Mouse (Mus musculus): ENCODE results near the gene Ppp1r37. TPM values are rescaled to one million over a fixed set of nuclear protein-coding genes. Genes with fewer than 3 reads are reported as not detected.
A peak's percentile ranks its signal among the peaks of the same experiment; 100 is the strongest.

The Ppp1r37 gene
- polyA plus RNA-seq, 1 experiment from 2014 or later, result 32.7 TPM

- no peaks in the 10 kb centered on the region for H3K36me3 ChIP-seq
- no peaks in the 10 kb centered on the region for H3K27me3 ChIP-seq
- peak overlapping the region; percentile 88 for H3K4me2 ChIP-seq
- peak overlapping the region; percentile 79 for H3K4me3 ChIP-seq
- ATAC-seq (ENCODE audit: low FRiP score), result no peak
- peaks cover 30% of the 10 kb centered on the region for H3K4me1 ChIP-seq (replicated peaks)
- no peak overlapping the region for H3K27ac ChIP-seq
- WGBS, result 21% methylated on average over 6 of the region's 6 CpGs
- no peaks in the 10 kb centered on the region for H3K9me3 ChIP-seq
- H3K9ac ChIP-seq, result peak overlapping the region; percentile 91
These were observed 56.5 kb downstream of the Ppp1r37 start for GRCm38 (mm10) chr7:19506326-19506725.

GRCm38 (mm10) chr7:19503481-19504068 lies 59.3 kb downstream of the Ppp1r37 start:
- Histone ChIP-seq H3K36me3 (no peaks in the 10 kb centered on the region), H3K9me3 (no peaks in the 10 kb centered on the region), H3K4me2 (no peak overlapping the region), H3K27ac (no peak overlapping the region), H3K9ac (no peak overlapping the region), H3K27me3 (no peaks in the 10 kb centered on the region), H3K4me3 (no peak overlapping the region), H3K4me1 (replicated peaks) (peaks cover 19% of the 10 kb centered on the region)
- ATAC-seq (ENCODE audit: low FRiP score), result no peak
- 40% methylated on average over 5 of the region's 5 CpGs for WGBS

- ATAC-seq (ENCODE audit: low FRiP score), result no peak
These were observed 61.2 kb downstream of the Ppp1r37 start for GRCm38 (mm10) chr7:19501658-19502057.

GRCm38 (mm10) chr7:19500420-19501363 lies 62.2 kb downstream of the Ppp1r37 start:
- 0 out of 2 replicates have a peak, but pooled peaks cover under 1% of the 10 kb centered on the region for H3K27me3 ChIP-seq
- H3K4me1 ChIP-seq (replicated peaks), result 0 out of 2 replicates have a peak, but pooled peaks cover 2% of the 10 kb centered on the region
- no peak overlapping the region for H3K4me2 ChIP-seq
- WGBS, result 74% methylated on average over 12 of the region's 12 CpGs
- no peak overlapping the region for H3K4me3 ChIP-seq
- no peak overlapping the region for H3K27ac ChIP-seq
- H3K9ac ChIP-seq, result no peak overlapping the region
- no peak for ATAC-seq (ENCODE audit: low FRiP score)
- no peaks in the 10 kb centered on the region for H3K9me3 ChIP-seq
- H3K36me3 ChIP-seq, result no peaks in the 10 kb centered on the region

More at GRCm38 (mm10) chr7:19501658-19502057, 61.2 kb downstream of the Ppp1r37 start:
- Histone ChIP-seq H3K9me3 (no peaks in the 10 kb centered on the region), H3K4me3 (no peak overlapping the region), H3K4me2 (no peak overlapping the region), H3K4me1 (replicated peaks) (peaks cover 6% of the 10 kb centered on the region), H3K27ac (no peak overlapping the region), H3K36me3 (no peaks in the 10 kb centered on the region), H3K9ac (no peak overlapping the region), H3K27me3 (no peaks in the 10 kb centered on the region)
- 86% methylated on average over 4 of the region's 4 CpGs for WGBS

GRCm38 (mm10) chr7:19498326-19498725 lies 64.5 kb downstream of the Ppp1r37 start:
- H3K27ac ChIP-seq, result no peak overlapping the region

GRCm38 (mm10) chr7:19496214-19496555 lies 66.7 kb downstream of the Ppp1r37 start:
- WGBS, result 57% methylated on average over 5 of the region's 5 CpGs
- Histone ChIP-seq H3K36me3 (no peaks in the 10 kb centered on the region), H3K27ac (no peak overlapping the region), H3K4me2 (no peak overlapping the region), H3K9me3 (no peaks in the 10 kb centered on the region), H3K9ac (no peak overlapping the region), H3K27me3 (peaks cover 36% of the 10 kb centered on the region), H3K4me1 (replicated peaks) (peaks cover 11% of the 10 kb centered on the region), H3K4me3 (no peak overlapping the region)
- no peak for ATAC-seq (ENCODE audit: low FRiP score)

More at GRCm38 (mm10) chr7:19498326-19498725, 64.5 kb downstream of the Ppp1r37 start:
- H3K9me3 ChIP-seq, result no peaks in the 10 kb centered on the region
- WGBS, result 85% methylated on average over 4 of the region's 4 CpGs
- H3K36me3 ChIP-seq, result no peaks in the 10 kb centered on the region
- peaks cover 15% of the 10 kb centered on the region for H3K27me3 ChIP-seq
- ATAC-seq (ENCODE audit: low FRiP score), result no peak
- H3K4me1 ChIP-seq (replicated peaks), result 0 out of 2 replicates have a peak, but pooled peaks cover 4% of the 10 kb centered on the region
- H3K9ac ChIP-seq, result no peak overlapping the region
- H3K4me3 ChIP-seq, result no peak overlapping the region
- H3K4me2 ChIP-seq, result no peak overlapping the region

- no peak overlapping the region for H3K4me2 ChIP-seq
- H3K27me3 ChIP-seq, result peaks cover 42% of the 10 kb centered on the region
- no peak for ATAC-seq (ENCODE audit: low FRiP score)
- H3K4me1 ChIP-seq (replicated peaks), result peaks cover 11% of the 10 kb centered on the region
- WGBS, result 67% methylated on average over 20 of the region's 20 CpGs
- no peak overlapping the region for H3K9ac ChIP-seq
- H3K27ac ChIP-seq, result no peak overlapping the region
- no peak overlapping the region for H3K4me3 ChIP-seq
- H3K36me3 ChIP-seq, result no peaks in the 10 kb centered on the region
- no peaks in the 10 kb centered on the region for H3K9me3 ChIP-seq
These were observed 67.2 kb downstream of the Ppp1r37 start for GRCm38 (mm10) chr7:19495521-19496213.

- no peaks in the 10 kb centered on the region for H3K36me3 ChIP-seq
- peaks cover 12% of the 10 kb centered on the region for H3K4me1 ChIP-seq (replicated peaks)
- H3K4me3 ChIP-seq, result no peak overlapping the region
- H3K9ac ChIP-seq, result no peak overlapping the region
- no peak overlapping the region for H3K27ac ChIP-seq
- WGBS, result 84% methylated on average over 25 of the region's 25 CpGs
- ATAC-seq (ENCODE audit: low FRiP score), result no peak
- no peaks in the 10 kb centered on the region for H3K9me3 ChIP-seq
- no peak overlapping the region for H3K4me2 ChIP-seq
- H3K27me3 ChIP-seq, result peaks cover 49% of the 10 kb centered on the region
These were observed 68.0 kb downstream of the Ppp1r37 start for GRCm38 (mm10) chr7:19494751-19495474.

- H3K27ac ChIP-seq, result no peak overlapping the region
- WGBS, result 6% methylated on average over 26 of the region's 26 CpGs
- H3K4me3 ChIP-seq, result peak overlapping the region; percentile 22; the same call in 1 of the 2 replicates
- H3K4me2 ChIP-seq, result peak overlapping the region; percentile 42
- ATAC-seq (ENCODE audit: low FRiP score), result no peak
- H3K9me3 ChIP-seq, result no peaks in the 10 kb centered on the region
- H3K27me3 ChIP-seq, result peaks cover 79% of the 10 kb centered on the region
- no peaks in the 10 kb centered on the region for H3K36me3 ChIP-seq
- H3K9ac ChIP-seq, result peak overlapping the region; percentile 63
- peaks cover 15% of the 10 kb centered on the region for H3K4me1 ChIP-seq (replicated peaks)
These were observed 71.1 kb downstream of the Ppp1r37 start for GRCm38 (mm10) chr7:19491731-19492130.

GRCm38 (mm10) chr7:19489525-19489924 lies 73.4 kb downstream of the Ppp1r37 start:
- WGBS, result 2% methylated on average over 31 of the region's 31 CpGs
- Histone ChIP-seq H3K9me3 (no peaks in the 10 kb centered on the region), H3K9ac (peak overlapping the region; percentile 68), H3K36me3 (no peaks in the 10 kb centered on the region), H3K4me1 (replicated peaks) (peaks cover 11% of the 10 kb centered on the region), H3K27me3 (peaks cover 78% of the 10 kb centered on the region), H3K27ac (no peak overlapping the region), H3K4me2 (peak overlapping the region; percentile 49), H3K4me3 (peak overlapping the region; percentile 35)
- peak; percentile 54; the same call in 1 of the 2 replicates for ATAC-seq (ENCODE audit: low FRiP score)

- H3K27ac ChIP-seq, result no peak overlapping the region
- 89% methylated on average over 7 of the region's 7 CpGs for WGBS
- no peaks in the 10 kb centered on the region for H3K9me3 ChIP-seq
- H3K9ac ChIP-seq, result no peak overlapping the region
- H3K36me3 ChIP-seq, result no peaks in the 10 kb centered on the region
- H3K4me3 ChIP-seq, result no peak overlapping the region
- no peak for ATAC-seq (ENCODE audit: low FRiP score)
- no peak overlapping the region for H3K4me2 ChIP-seq
- H3K4me1 ChIP-seq (replicated peaks), result peaks cover 5% of the 10 kb centered on the region
- peaks cover 59% of the 10 kb centered on the region for H3K27me3 ChIP-seq
These were observed 76.3 kb downstream of the Ppp1r37 start for GRCm38 (mm10) chr7:19486549-19486948.

All from hindbrain, embryonic 13.5 days (tissue).